Mouse (Mus musculus) G1E (cell line): ENCODE results near the gene Safb2.

ENCODE experiments used
- CTCF ChIP-seq: IDR thresholded peaks from 2 replicates; pipeline ENCODE4 v1.5.1; 2012; ENCODE audit warnings: low read depth, low read length, inconsistent platforms, mixed read lengths
- GATA1 ChIP-seq: IDR thresholded peaks from 2 replicates; pipeline ENCODE4 v1.6.1; 2012; ENCODE audit warnings: borderline replicate concordance, low read length, inconsistent platforms, mixed read lengths
- GATA2 ChIP-seq: IDR thresholded peaks from 2 replicates; pipeline ENCODE4 v1.6.1; 2012; ENCODE audit warnings: low read depth, low read length, inconsistent platforms, borderline replicate concordance
- POLR2AphosphoS5 ChIP-seq: IDR thresholded peaks from 2 replicates; pipeline ENCODE4 v1.6.1; 2012; ENCODE audit warnings: low read depth, low read length, inconsistent platforms; ENCODE audit not compliant: insufficient replicate concordance
- TAL1 ChIP-seq: conservative IDR thresholded peaks from 2 replicates; pipeline ENCODE4 v1.6.1; 2012; ENCODE audit warnings: low read depth, low read length, inconsistent platforms, mixed read lengths

GRCm38 (mm10) chr17:56585171-56585821 is 911 bp upstream of the Safb2 start:
- TF ChIP-seq CTCF: no peak
- TF ChIP-seq TAL1: no peak
- TF ChIP-seq GATA2: no peak
- TF ChIP-seq GATA1: no peak
- no peak for TF ChIP-seq POLR2AphosphoS5
